Mouse (Mus musculus) CH12.LX (cell line): ENCODE data around the gene Ncor1. TPM values are rescaled to one million over a fixed set of nuclear protein-coding genes. Genes with fewer than 3 reads are reported as not detected.

Experiments used
- DNase-seq: peaks from one replicate; pipeline ENCODE4 v3.0.0-alpha.2; 2013; ENCODE audit errors: extremely low read depth
- H3K27ac ChIP-seq: 2 replicates; pipeline ENCODE4 v1.5.1; 2012; ENCODE audit warnings: low read depth, mild to moderate bottlenecking, control low read depth, moderate library complexity; ENCODE audit not compliant: insufficient read depth
- H3K27me3 ChIP-seq: replicated peaks from 2 replicates; pipeline ENCODE3; 2012; ENCODE audit warnings: inconsistent platforms
- H3K36me3 ChIP-seq, 2 experiments: replicated peaks in 1 of 2; 2 replicates each; pipeline versions ENCODE3 to v1.6.1; 2012; ENCODE audit warnings: inconsistent platforms in 1 of 2, low read length in 1 of 2, mild to moderate bottlenecking in 1 of 2, mixed read lengths in 1 of 2, moderate library complexity in 1 of 2; ENCODE audit not compliant: control insufficient read depth in 1 of 2, insufficient read depth in 1 of 2
- H3K4me1 ChIP-seq, 2 experiments: 2 replicates each; pipeline ENCODE4 v1.6.1; 2012; ENCODE audit warnings: inconsistent platforms in 1 of 2, moderate library complexity in 1 of 2; ENCODE audit not compliant: insufficient read depth in 2 of 2, control insufficient read depth in 1 of 2
- H3K4me2 ChIP-seq: 2 replicates; pipeline ENCODE4 v1.6.1; 2012; ENCODE audit warnings: low read depth, mild to moderate bottlenecking, control low read depth; ENCODE audit not compliant: poor library complexity, insufficient read depth, severe bottlenecking
- H3K4me3 ChIP-seq, 3 experiments: fragments of 150-350 bp in 1 of 3; sonication (generic) in 1 of 3; replicated peaks in 1 of 3; 2 replicates each; pipeline versions ENCODE3 to v1.5.1; 2011 to 2012; ENCODE audit warnings: low read depth in 2 of 3, low read length in 2 of 3, mild to moderate bottlenecking in 2 of 3, moderate library complexity in 2 of 3, control low read depth in 1 of 3, improper control_type of control experiment in 1 of 3, inconsistent platforms in 1 of 3, mixed read lengths in 1 of 3; ENCODE audit not compliant: poor library complexity in 1 of 3
- H3K79me2 ChIP-seq: replicated peaks from 2 replicates; pipeline ENCODE4 v1.6.1; 2012; ENCODE audit warnings: mild to moderate bottlenecking, moderate library complexity; ENCODE audit not compliant: control insufficient read depth, poor library complexity, insufficient read depth, severe bottlenecking; ENCODE audit errors: extremely low read depth
- H3K9ac ChIP-seq: 2 replicates; pipeline ENCODE4 v1.6.1; 2012; ENCODE audit warnings: low read depth, mild to moderate bottlenecking, control low read depth, moderate library complexity; ENCODE audit not compliant: insufficient read depth
- H3K9me3 ChIP-seq: replicated peaks from 2 replicates; pipeline ENCODE3; 2012; ENCODE audit warnings: low read length, inconsistent platforms, mixed read lengths
- BHLHE40 ChIP-seq: IDR thresholded peaks from 2 replicates; pipeline ENCODE4 v1.6.1; 2011; ENCODE audit warnings: mild to moderate bottlenecking, low read depth, low read length, improper control_type of control experiment
- CHD2 ChIP-seq: IDR thresholded peaks from 2 replicates; pipeline ENCODE4 v1.6.1; 2011; ENCODE audit warnings: low read length, improper control_type of control experiment
- CTCF ChIP-seq, 2 experiments: IDR thresholded peaks in 1 of 2; conservative IDR thresholded peaks in 1 of 2; 2 replicates each; pipeline ENCODE4 v1.5.1; 2011 to 2012; ENCODE audit warnings: low read depth in 2 of 2, low read length in 2 of 2, improper control_type of control experiment in 1 of 2, inconsistent platforms in 1 of 2, mild to moderate bottlenecking in 1 of 2, moderate library complexity in 1 of 2
- E2F4 ChIP-seq: IDR thresholded peaks from 2 replicates; pipeline ENCODE4 v1.6.1; 2011; ENCODE audit warnings: low read depth, low read length, improper control_type of control experiment; ENCODE audit not compliant: insufficient replicate concordance
- ELF1 ChIP-seq: IDR thresholded peaks from 2 replicates; pipeline ENCODE4 v1.6.1; 2014; ENCODE audit warnings: low read depth, mild to moderate bottlenecking, inconsistent platforms, low read length, improper control_type of control experiment
- EP300 ChIP-seq: IDR thresholded peaks from 2 replicates; pipeline ENCODE4 v1.6.1; 2011; ENCODE audit warnings: low read length, improper control_type of control experiment
- ETS1 ChIP-seq: conservative IDR thresholded peaks from 2 replicates; pipeline ENCODE4 v1.6.1; 2012; ENCODE audit warnings: low read depth, mild to moderate bottlenecking, inconsistent platforms, low read length, improper control_type of control experiment, moderate library complexity
- GABPA ChIP-seq: IDR thresholded peaks from 2 replicates; pipeline ENCODE4 v1.6.1; 2012; ENCODE audit warnings: low read depth, low read length, improper control_type of control experiment, inconsistent platforms; ENCODE audit not compliant: insufficient replicate concordance
- IRF4 ChIP-seq: IDR thresholded peaks from 2 replicates; pipeline ENCODE4 v1.6.1; 2014; ENCODE audit warnings: low read depth, mild to moderate bottlenecking, inconsistent platforms, low read length, improper control_type of control experiment
- JUN ChIP-seq: IDR thresholded peaks from 2 replicates; pipeline ENCODE4 v1.6.1; 2011; ENCODE audit warnings: low read depth, mild to moderate bottlenecking, low read length, improper control_type of control experiment, moderate library complexity; ENCODE audit not compliant: insufficient read depth
- JUND ChIP-seq: conservative IDR thresholded peaks from 2 replicates; pipeline ENCODE4 v1.6.1; 2011; ENCODE audit warnings: low read depth, low read length, improper control_type of control experiment
- KAT2A ChIP-seq: IDR thresholded peaks from 2 replicates; pipeline ENCODE4 v1.6.1; 2012; ENCODE audit warnings: low read length, improper control_type of control experiment, inconsistent platforms; ENCODE audit not compliant: insufficient replicate concordance
- MAFK ChIP-seq: IDR thresholded peaks from 2 replicates; pipeline ENCODE4 v1.6.1; 2011; ENCODE audit warnings: low read length, improper control_type of control experiment; ENCODE audit not compliant: insufficient replicate concordance
- MAX ChIP-seq: IDR thresholded peaks from 2 replicates; pipeline ENCODE4 v1.6.1; 2011; ENCODE audit warnings: low read length, improper control_type of control experiment
- MAZ ChIP-seq: IDR thresholded peaks from 2 replicates; pipeline ENCODE4 v1.6.1; 2012; ENCODE audit warnings: low read depth, mild to moderate bottlenecking, inconsistent platforms, low read length, improper control_type of control experiment, moderate library complexity
- MEF2A ChIP-seq: IDR thresholded peaks from 2 replicates; pipeline ENCODE4 v1.6.1; 2014; ENCODE audit warnings: low read depth, mild to moderate bottlenecking, inconsistent platforms, low read length, improper control_type of control experiment, borderline replicate concordance
- MYC ChIP-seq: IDR thresholded peaks from 2 replicates; pipeline ENCODE4 v1.6.1; 2011; ENCODE audit warnings: low read depth, mild to moderate bottlenecking, improper control_type of control experiment, low read length
- NELFE ChIP-seq: IDR thresholded peaks from 2 replicates; pipeline ENCODE4 v1.6.1; 2011; ENCODE audit warnings: low read depth, low read length, improper control_type of control experiment
- NRF1 ChIP-seq: IDR thresholded peaks from 2 replicates; pipeline ENCODE4 v1.6.1; 2014; ENCODE audit warnings: low read depth, mild to moderate bottlenecking, inconsistent platforms, low read length, improper control_type of control experiment, moderate library complexity
- PAX5 ChIP-seq: IDR thresholded peaks from 2 replicates; pipeline ENCODE4 v1.6.1; 2012; ENCODE audit warnings: low read length, inconsistent platforms, mixed read lengths
- POLR2A ChIP-seq: IDR thresholded peaks from 2 replicates; pipeline ENCODE4 v1.6.1; 2011; ENCODE audit warnings: low read depth, mild to moderate bottlenecking, improper control_type of control experiment, low read length
- POLR2AphosphoS2 ChIP-seq: IDR thresholded peaks from 2 replicates; pipeline ENCODE4 v1.6.1; 2011; ENCODE audit warnings: low read depth, low read length, improper control_type of control experiment
- RAD21 ChIP-seq: IDR thresholded peaks from 2 replicates; pipeline ENCODE4 v1.6.1; 2011; ENCODE audit warnings: low read depth, mild to moderate bottlenecking, low read length, improper control_type of control experiment, moderate library complexity
- SIN3A ChIP-seq: IDR thresholded peaks from 2 replicates; pipeline ENCODE4 v1.6.1; 2012; ENCODE audit warnings: low read length, improper control_type of control experiment, inconsistent platforms
- SMC3 ChIP-seq: IDR thresholded peaks from 2 replicates; pipeline ENCODE4 v1.6.1; 2011; ENCODE audit warnings: low read depth, low read length, improper control_type of control experiment
- TBP ChIP-seq: conservative IDR thresholded peaks from 2 replicates; pipeline ENCODE4 v1.6.1; 2011; ENCODE audit warnings: low read depth, low read length, improper control_type of control experiment
- TCF12 ChIP-seq: IDR thresholded peaks from 2 replicates; pipeline ENCODE4 v1.6.1; 2014; ENCODE audit warnings: low read depth, mild to moderate bottlenecking, inconsistent platforms, low read length, improper control_type of control experiment
- UBTF ChIP-seq: IDR thresholded peaks from 2 replicates; pipeline ENCODE4 v1.6.1; 2012; ENCODE audit warnings: low read depth, mild to moderate bottlenecking, inconsistent platforms, low read length, improper control_type of control experiment, moderate library complexity
- USF1 ChIP-seq: IDR thresholded peaks from 2 replicates; pipeline ENCODE4 v1.6.1; 2014; ENCODE audit warnings: low read depth, mild to moderate bottlenecking, inconsistent platforms, low read length, improper control_type of control experiment
- ZKSCAN1 ChIP-seq: IDR thresholded peaks from 2 replicates; pipeline ENCODE4 v1.6.1; 2012; ENCODE audit warnings: low read depth, inconsistent platforms, low read length, improper control_type of control experiment, borderline replicate concordance
- ZMIZ1 ChIP-seq: IDR thresholded peaks from 2 replicates; pipeline ENCODE4 v1.6.1; 2012; ENCODE audit warnings: low read depth, mild to moderate bottlenecking, inconsistent platforms, low read length, improper control_type of control experiment
- ZNF384 ChIP-seq: IDR thresholded peaks from 2 replicates; pipeline ENCODE4 v1.6.1; 2012; ENCODE audit warnings: low read depth, low read length, improper control_type of control experiment, inconsistent platforms
- dilution Hi-C: fragments of 300-500 bp; cut with MboI; formaldehyde crosslinking; loops from 2 replicates; pipeline ENCODE4 v1.14.3; 2020; ENCODE audit warnings: low sequenced_read_pairs; ENCODE audit not compliant: extremely low pct_unique_long_range_greater_than_20kb, extremely low pct_ligation_motif_present
- in situ Hi-C: fragments of 300-500 bp; cut with MboI; formaldehyde crosslinking; loops from 3 replicates; pipeline ENCODE4 v1.14.3; 2019; ENCODE audit warnings: low sequenced_read_pairs, low pct_ligation_motif_present, low pct_unique_long_range_greater_than_20kb, mixed read lengths
- polyA plus RNA-seq: library from polyadenylated mRNA; unstranded; fragments of >175 nt; gene quantifications from 2 replicates; pipeline ENCODE4 v1.2.1, GENCODE M21; 2012; ENCODE audit warnings: low read depth; ENCODE audit not compliant: insufficient read length
- total RNA-seq, 2 experiments: library from RNA; depleted of rRNA; stranded (reverse); fragments of 300-350 nt in 1 of 2; fragments of >200 nt in 1 of 2; gene quantifications; 2 replicates each; pipeline ENCODE4 v1.2.3; 2012 to 2014

The Ncor1 gene
- total and polyA plus RNA-seq, 3 experiments: 76.3 to 232 (median 83.8) TPM

DNA sequence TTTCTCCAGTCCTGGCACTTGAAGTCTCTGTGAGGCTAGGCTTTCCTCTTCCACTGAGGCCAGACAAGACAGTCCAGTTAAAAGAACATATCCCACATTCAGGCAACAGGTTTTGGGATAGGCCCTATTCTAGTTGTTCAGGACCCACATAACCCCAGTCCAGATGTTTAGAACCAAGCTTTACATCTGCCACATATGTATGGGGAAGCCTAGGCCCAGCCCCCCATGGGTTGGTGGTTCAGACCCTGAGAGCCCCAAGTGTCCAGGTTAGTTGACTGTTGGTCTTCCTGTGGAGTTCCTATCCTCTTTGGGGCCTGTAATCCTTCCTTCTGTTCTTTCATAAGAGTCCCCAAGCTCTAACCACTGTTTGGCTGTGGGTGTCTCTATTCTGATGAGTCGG lies 170.6 kb downstream of the Ncor1 start:
- H3K4me1 ChIP-seq: peaks cover 16 to 42% of the 10 kb centered on the region in 2 experiments
- H3K36me3 ChIP-seq: peaks cover 37 to 77% of the 10 kb centered on the region in 2 experiments
- no peaks in the 10 kb centered on the region for H3K79me2 ChIP-seq
- H3K4me3 ChIP-seq: no peak overlapping the region
- H3K9me3 ChIP-seq: no peaks in the 10 kb centered on the region
- in situ Hi-C loops: no loop called here
- dilution Hi-C loops: no loop called here
- no peak overlapping the region for H3K27ac ChIP-seq
- no peak for TF ChIP-seq ETS1
- TF ChIP-seq TCF12: no peak
- TF ChIP-seq POLR2AphosphoS2: no peak
- TF ChIP-seq POLR2A: no peak
- no peak for TF ChIP-seq GABPA
- TF ChIP-seq USF1: no peak
- no peak overlapping the region for H3K4me2 ChIP-seq
- no peak for DNase-seq
- no peaks in the 10 kb centered on the region for H3K27me3 ChIP-seq
- no peak overlapping the region for H3K9ac ChIP-seq

DNA sequence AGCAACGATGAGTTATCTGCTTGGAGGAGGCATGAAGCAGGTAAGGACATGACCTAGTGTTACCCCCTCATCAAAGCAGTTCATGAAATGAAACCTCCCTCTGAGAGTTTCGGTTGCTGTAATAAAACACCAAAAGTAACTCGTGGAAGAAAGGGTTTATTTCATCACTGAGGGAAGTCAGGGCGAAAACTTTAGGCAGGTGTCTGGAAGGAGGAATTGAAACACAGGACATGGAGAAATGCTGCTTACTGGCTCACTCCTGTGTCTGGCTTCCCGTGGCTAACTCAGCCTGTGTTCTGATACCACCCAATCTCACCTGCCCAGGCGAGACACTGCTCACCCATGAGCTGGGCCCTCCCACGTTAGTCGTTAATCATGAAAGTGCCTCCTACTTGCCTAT lies 173.3 kb downstream of the Ncor1 start:
- H3K4me1 ChIP-seq: peaks cover 16 to 54% of the 10 kb centered on the region in 2 experiments
- DNase-seq: peak; percentile 68
- H3K36me3 ChIP-seq: peaks cover 30 to 54% of the 10 kb centered on the region in 2 experiments
- peak overlapping the region; percentile 38; the same call in 1 of the 2 replicates for H3K4me2 ChIP-seq
- in situ Hi-C loops (no loop called here), dilution Hi-C loops (no loop called here)
- peaks cover 4% of the 10 kb centered on the region; the same call in 1 of the 2 replicates for H3K79me2 ChIP-seq
- peak overlapping the region; percentile 8 for H3K27ac ChIP-seq
- no peaks in the 10 kb centered on the region for H3K27me3 ChIP-seq
- H3K9ac ChIP-seq: no peak overlapping the region
- no peak overlapping the region for H3K4me3 ChIP-seq
- H3K9me3 ChIP-seq: no peaks in the 10 kb centered on the region
- TF ChIP-seq JUN: peak; percentile 37
- TF ChIP-seq RAD21: no peak
- no peak for TF ChIP-seq TBP
- TF ChIP-seq POLR2A: 0 out of 2 replicates have a peak, but pooled peaks have one; percentile 23
- peak; percentile 61; the same call in 1 of the 2 replicates for TF ChIP-seq MAFK
- TF ChIP-seq ETS1: peak; percentile 69
- TF ChIP-seq ZMIZ1: no peak
- no peak for TF ChIP-seq KAT2A
- TF ChIP-seq USF1: no peak
- no peak; the same call in 1 of the 2 replicates for TF ChIP-seq ZNF384
- no peak for TF ChIP-seq NELFE
- peak; percentile 54; the same call in 1 of the 2 replicates for TF ChIP-seq MAX
- peak; percentile 85 for TF ChIP-seq MYC
- TF ChIP-seq MAZ: no peak
- TF ChIP-seq IRF4: peak; percentile 94
- TF ChIP-seq SMC3: no peak
- TF ChIP-seq POLR2AphosphoS2: no peak
- TF ChIP-seq CHD2: peak; percentile 29; the same call in 1 of the 2 replicates
- TF ChIP-seq SIN3A: peak; percentile 53; the same call in 1 of the 2 replicates
- TF ChIP-seq PAX5: no peak
- no peak for TF ChIP-seq GABPA
- no peak for TF ChIP-seq CTCF (conservative IDR thresholded peaks at IDR 0.05 in 1 of 2, IDR thresholded peaks at IDR 0.05 in 1 of 2; ENCODE audit: low read depth in 2 of 2, low read length in 2 of 2)
- no peak for TF ChIP-seq NRF1
- no peak for TF ChIP-seq ELF1
- no peak; the same call in none of the 2 replicates for TF ChIP-seq JUND
- no peak for TF ChIP-seq ZKSCAN1
- peak; percentile 73 for TF ChIP-seq BHLHE40
- no peak for TF ChIP-seq UBTF
- TF ChIP-seq E2F4: no peak
- peak; percentile 79 for TF ChIP-seq MEF2A
- TF ChIP-seq EP300: peak; percentile 95
